ENCODE assay signal across 19 mouse cellular contexts in the genomic region with DNA sequence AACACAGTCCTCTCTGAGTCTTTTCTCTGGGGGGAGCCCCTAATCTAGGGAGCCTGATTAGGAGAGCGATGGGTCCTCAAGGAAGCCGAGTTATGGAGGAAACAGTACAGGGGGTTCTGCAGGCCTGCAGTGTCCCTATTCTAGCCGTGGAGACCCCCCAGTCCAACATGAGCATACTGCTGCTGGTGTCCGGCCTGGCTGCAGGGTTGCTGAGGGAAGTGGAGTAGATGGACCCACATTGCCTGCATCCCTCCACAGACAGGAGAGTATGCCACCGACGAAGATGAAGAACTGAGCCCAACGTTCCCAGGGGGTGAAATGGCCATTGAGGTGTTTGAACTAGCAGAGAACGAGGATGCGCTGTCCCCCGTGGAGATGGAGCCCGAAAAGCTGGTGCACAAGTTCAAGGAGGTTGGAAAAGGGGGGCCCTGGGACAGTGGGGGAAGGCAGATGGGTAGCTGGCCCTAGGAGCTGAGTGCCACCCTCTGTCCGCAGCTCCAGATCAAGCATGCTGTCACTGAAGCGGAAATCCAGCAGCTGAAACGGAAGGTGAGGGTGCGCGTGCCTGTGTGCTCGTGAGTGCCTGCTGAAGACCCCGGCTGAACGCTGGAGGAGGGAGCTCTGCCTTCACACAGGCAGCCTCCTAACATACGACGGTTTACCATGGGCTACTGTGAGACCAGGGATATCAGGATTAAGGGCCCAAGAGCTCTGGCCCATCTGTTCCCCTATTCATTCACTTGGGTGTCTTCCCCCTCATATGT. TPM values are rescaled to one million over a fixed set of nuclear protein-coding genes. Genes with fewer than 3 reads are reported as not detected.
DNase-seq lines count a peak whose midpoint lies in the region; ATAC-seq and TF ChIP-seq lines count a peak whose summit lies in the region.
"Had no signal": no experiment of that assay in that cellular context is flagged by ENCODE, and none has a peak within 500 bp of the region (broad histone marks: within the 10 kb centered on the region; RNA-seq: fewer than 3 reads in every experiment).

No protein-coding gene starts in this region.

- peaks cover 31% of the 10 kb centered on the region for H3K36me3 ChIP-seq in heart, embryonic 11.5 days (ENCODE audit: control insufficient read depth, insufficient read depth, low read length)
- peaks cover 34% of the 10 kb centered on the region for H3K36me3 ChIP-seq in liver, embryonic 14.5 days (replicated peaks; ENCODE audit: control insufficient read depth, insufficient read depth, low read depth)
- peaks cover 67% of the 10 kb centered on the region for H3K36me3 ChIP-seq in liver, embryonic 11.5 days (ENCODE audit: control insufficient read depth, insufficient read depth, low read length)
- peaks cover 96% of the 10 kb centered on the region for H3K36me3 ChIP-seq in G1E (replicated peaks)

- no peak for ATAC-seq in heart, embryonic 11.5 days (replicated peaks; ENCODE audit: insufficient number of reproducible peaks, low FRiP score, low TSS enrichment)
- no peak for ATAC-seq in liver, embryonic 14.5 days (ENCODE audit: insufficient read depth)
- no peak for ATAC-seq in liver, embryonic 11.5 days (replicated peaks; ENCODE audit: low FRiP score)
- ATAC-seq in G1E (ENCODE audit: extremely low read depth, insufficient number of reproducible peaks, low FRiP score, poor library complexity, severe bottlenecking) = no peak

- H3K27me3 ChIP-seq in heart, embryonic 11.5 days (ENCODE audit: control insufficient read depth, insufficient read depth, low read length) = no peaks in the 10 kb centered on the region
- no peaks in the 10 kb centered on the region for H3K27me3 ChIP-seq in liver, embryonic 14.5 days (ENCODE audit: control insufficient read depth, insufficient read depth, low read length)
- no peaks in the 10 kb centered on the region for H3K27me3 ChIP-seq in liver, embryonic 11.5 days (replicated peaks; ENCODE audit: control insufficient read depth, insufficient read depth, low read length)
- H3K27me3 ChIP-seq in G1E (ENCODE audit: insufficient read depth, low read length) = no peaks in the 10 kb centered on the region
- H3K27me3 ChIP-seq: intestine, embryonic 15.5 days; midbrain, embryonic 12.5 days; stomach, embryonic 15.5 days had no signal

- WGBS in heart, embryonic 11.5 days (ENCODE audit: insufficient replicate concordance) = 87% methylated on average over 21 of the region's 21 CpGs
- 82% methylated on average over 21 of the region's 21 CpGs for WGBS in liver, embryonic 14.5 days (ENCODE audit: insufficient replicate concordance)
- 87% methylated on average over 21 of the region's 21 CpGs for WGBS in liver, embryonic 11.5 days

- no peak overlapping the region for H3K4me3 ChIP-seq in heart, embryonic 11.5 days (ENCODE audit: low read depth, low read length)
- H3K4me3 ChIP-seq in liver, embryonic 14.5 days (ENCODE audit: insufficient read depth in 1 of 2, low read depth in 2 of 2, low read length in 2 of 2) = no peak overlapping the region
- no peak overlapping the region for H3K4me3 ChIP-seq in liver, embryonic 11.5 days (ENCODE audit: low read depth, low read length)
- H3K4me3 ChIP-seq in G1E (ENCODE audit: low read depth, low read length) = 0 out of 2 replicates have a peak overlapping the region, but pooled peaks have one; percentile 9
- H3K4me3 ChIP-seq: intestine, embryonic 15.5 days; midbrain, embryonic 12.5 days; stomach, embryonic 15.5 days had no signal

- 0 out of 2 replicates have a peak overlapping the region, but pooled peaks have one; percentile 39 for H3K9ac ChIP-seq in heart, embryonic 11.5 days (ENCODE audit: low read depth, low read length)
- peak overlapping the region; percentile 3; the same call in 1 of the 2 replicates for H3K9ac ChIP-seq in liver, embryonic 14.5 days (replicated peaks)
- no peak overlapping the region for H3K9ac ChIP-seq in liver, embryonic 11.5 days (ENCODE audit: low read depth, low read length)
- H3K9ac ChIP-seq: intestine, embryonic 15.5 days; stomach, embryonic 15.5 days had no signal

- no peak for TF ChIP-seq EP300 in liver, embryonic 14.5 days (IDR thresholded peaks at IDR 0.05; ENCODE audit: low read depth)

- H3K4me2 ChIP-seq in heart, embryonic 11.5 days = no peak overlapping the region
- no peak overlapping the region for H3K4me2 ChIP-seq in liver, embryonic 14.5 days (ENCODE audit: low read depth)
- no peak overlapping the region for H3K4me2 ChIP-seq in liver, embryonic 11.5 days
- H3K4me2 ChIP-seq: intestine, embryonic 15.5 days; stomach, embryonic 15.5 days had no signal

- peaks cover 52% of the 10 kb centered on the region for H3K4me1 ChIP-seq in heart, embryonic 11.5 days (ENCODE audit: control insufficient read depth, insufficient read depth, low read length)
- H3K4me1 ChIP-seq in liver, embryonic 14.5 days (replicated peaks; ENCODE audit: control insufficient read depth in 2 of 2, insufficient read depth in 2 of 2, low read length in 1 of 2) = peaks cover 31 to 50% of the 10 kb centered on the region in 2 experiments
- peaks cover 87% of the 10 kb centered on the region for H3K4me1 ChIP-seq in liver, embryonic 11.5 days (replicated peaks; ENCODE audit: control insufficient read depth, insufficient read depth, low read length)
- H3K4me1 ChIP-seq in G1E (ENCODE audit: insufficient read depth, low read depth, low read length) = peaks cover 99% of the 10 kb centered on the region

- no peaks in the 10 kb centered on the region for H3K9me3 ChIP-seq in heart, embryonic 11.5 days (replicated peaks; ENCODE audit: control insufficient read depth, low read length)
- H3K9me3 ChIP-seq in liver, embryonic 14.5 days (ENCODE audit: control insufficient read depth, low read length) = no peaks in the 10 kb centered on the region
- no peaks in the 10 kb centered on the region for H3K9me3 ChIP-seq in liver, embryonic 11.5 days (ENCODE audit: control insufficient read depth, low read length)
- no peaks in the 10 kb centered on the region for H3K9me3 ChIP-seq in G1E (replicated peaks)
- H3K9me3 ChIP-seq: intestine, embryonic 15.5 days; midbrain, embryonic 12.5 days; stomach, embryonic 15.5 days had no signal

- DNase-seq in cerebellum, adult 9-11 months = peak; percentile 67
- DNase-seq in cerebellum, postnatal 25 days = no peak
- no peak for DNase-seq in heart, adult 18-20 months
- no peak for DNase-seq in liver, embryonic 14.5 days (ENCODE audit: low read depth in 3 of 3, low spot score in 3 of 3)
- no peak for DNase-seq in liver, embryonic 11.5 days (ENCODE audit: low spot score)
- DNase-seq in G1E (ENCODE audit: low spot score) = no peak
- DNase-seq in right cerebral cortex, postnatal 4 days = no peak

- TF ChIP-seq CTCF in liver, embryonic 14.5 days (IDR thresholded peaks at IDR 0.05; ENCODE audit: low read depth) = no peak
- TF ChIP-seq CTCF in G1E (IDR thresholded peaks at IDR 0.05; ENCODE audit: low read depth, low read length) = no peak; the same call in 1 of the 2 replicates

- no peak overlapping the region for H3K27ac ChIP-seq in heart, embryonic 11.5 days (ENCODE audit: low read depth, low read length)
- H3K27ac ChIP-seq in liver, embryonic 14.5 days = peak overlapping the region; percentile 33; the same call in 1 of the 2 replicates
- H3K27ac ChIP-seq in liver, embryonic 11.5 days (ENCODE audit: low read depth, low read length) = no peak overlapping the region

RNA-seq across cellular contexts. Expression of a gene that starts 7.9 kb away (rescaled TPM):
- polyA plus RNA-seq in heart, embryonic 11.5 days (2014; fragmentation: Nextera tagmentation; extraction: Ambion mirVana) = 16.0 and 16.3 TPM in 2 replicates
- 1 to 10 TPM; 1.1 to 1.9 TPM for total RNA-seq in heart, adult 18-20 months (2021)
- polyA plus RNA-seq in liver, embryonic 14.5 days (2012; rRNA removed) = 33.1 and 41.9 TPM in 2 replicates
- polyA plus RNA-seq in liver, embryonic 14.5 days (2014; fragmentation: Nextera tagmentation; extraction: Ambion mirVana) = 24.7 and 34.2 TPM in 2 replicates
- polyA plus RNA-seq in liver, embryonic 11.5 days (2014; fragmentation: Nextera tagmentation; extraction: Ambion mirVana) = 55.8 and 57.8 TPM in 2 replicates
- total RNA-seq in G1E (2014; fragmentation: Nextera tagmentation) = 71.8 and 84.9 TPM in 2 replicates
- total RNA-seq in G1E (2017) = 26.1 and 30.0 TPM in 2 replicates
- polyA plus RNA-seq in G1E (2012) = 356 and 518 TPM in 2 replicates

RNA-seq across cellular contexts. Expression of a gene that starts 10.9 kb away (rescaled TPM):
- polyA plus RNA-seq in heart, embryonic 11.5 days (2014; fragmentation: Nextera tagmentation; extraction: Ambion mirVana) = 11.4 and 16.3 TPM in 2 replicates
- 10 to 100 TPM; 44.8 to 47.2 TPM for total RNA-seq in heart, adult 18-20 months (2021)
- 14.1 and 14.9 TPM in 2 replicates for polyA plus RNA-seq in liver, embryonic 14.5 days (2012; rRNA removed)
- polyA plus RNA-seq in liver, embryonic 14.5 days (2014; fragmentation: Nextera tagmentation; extraction: Ambion mirVana) = 8.8 and 10.4 TPM in 2 replicates
- 21.9 and 27.9 TPM in 2 replicates for polyA plus RNA-seq in liver, embryonic 11.5 days (2014; fragmentation: Nextera tagmentation; extraction: Ambion mirVana)
- total RNA-seq in G1E (2014; fragmentation: Nextera tagmentation) (87.8 and 117 TPM in 2 replicates), G1E (2017) (68.2 and 83.2 TPM in 2 replicates)
- 207 and 233 TPM in 2 replicates for polyA plus RNA-seq in G1E (2012)

RNA-seq across cellular contexts. Expression of a gene that starts 25.6 kb away (rescaled TPM):
- polyA plus RNA-seq in heart, embryonic 11.5 days (2014; fragmentation: Nextera tagmentation; extraction: Ambion mirVana) = 24.7 and 25.3 TPM in 2 replicates
- total RNA-seq in heart, adult 18-20 months (2021) = 100 to 1,000 TPM; 182 to 184 TPM
- polyA plus RNA-seq in liver, embryonic 14.5 days (2012; rRNA removed) = 0.04 TPM in 1 of 2 replicates, not detected in the other
- not detected in 2 replicates for polyA plus RNA-seq in liver, embryonic 14.5 days (2014; fragmentation: Nextera tagmentation; extraction: Ambion mirVana)
- 0.22 and 0.30 TPM in 2 replicates for polyA plus RNA-seq in liver, embryonic 11.5 days (2014; fragmentation: Nextera tagmentation; extraction: Ambion mirVana)
- total RNA-seq in G1E (2014; fragmentation: Nextera tagmentation) = not detected in 2 replicates
- 0.06 and 0.87 TPM in 2 replicates for total RNA-seq in G1E (2017)
- not detected in 2 replicates for polyA plus RNA-seq in G1E (2012)
- total RNA-seq: adrenal gland, postnatal 25 days; left cerebral cortex, postnatal 4 days had no signal
- polyA plus RNA-seq: intestine, embryonic 15.5 days; midbrain, embryonic 12.5 days had no signal

RNA-seq across cellular contexts. Expression of a gene that starts 34.4 kb away (rescaled TPM):
- 0.24 TPM in 1 of 2 replicates, not detected in the other for polyA plus RNA-seq in heart, embryonic 11.5 days (2014; fragmentation: Nextera tagmentation; extraction: Ambion mirVana)
- total RNA-seq in heart, adult 18-20 months (2021) = not detected
- polyA plus RNA-seq in liver, embryonic 14.5 days (2012; rRNA removed) = not detected in 2 replicates
- polyA plus RNA-seq in liver, embryonic 14.5 days (2014; fragmentation: Nextera tagmentation; extraction: Ambion mirVana) = not detected in 2 replicates
- not detected in 2 replicates for polyA plus RNA-seq in liver, embryonic 11.5 days (2014; fragmentation: Nextera tagmentation; extraction: Ambion mirVana)
- total RNA-seq in G1E (2014; fragmentation: Nextera tagmentation) (not detected in 2 replicates), G1E (2017) (not detected in 2 replicates)
- not detected in 2 replicates for polyA plus RNA-seq in G1E (2012)
- total RNA-seq: adrenal gland, postnatal 25 days; gastrocnemius, adult 18-20 months; heart, postnatal 36 days had no signal
- polyA plus RNA-seq: forebrain, embryonic 16.5 days; intestine, embryonic 15.5 days; kidney, embryonic 14.5 days; midbrain, embryonic 12.5 days; spleen, adult 2 months; stomach, embryonic 15.5 days; thymus, postnatal 0 days had no signal

RNA-seq across cellular contexts. Expression of a gene that starts 39.4 kb away (rescaled TPM):
- polyA plus RNA-seq in heart, embryonic 11.5 days (2014; fragmentation: Nextera tagmentation; extraction: Ambion mirVana) = 45.6 and 53.0 TPM in 2 replicates
- 100 to 1,000 TPM; 421 to 452 TPM for total RNA-seq in heart, adult 18-20 months (2021)
- 3.5 and 3.6 TPM in 2 replicates for polyA plus RNA-seq in liver, embryonic 14.5 days (2012; rRNA removed)
- 7.0 and 9.1 TPM in 2 replicates for polyA plus RNA-seq in liver, embryonic 14.5 days (2014; fragmentation: Nextera tagmentation; extraction: Ambion mirVana)
- 14.9 and 15.2 TPM in 2 replicates for polyA plus RNA-seq in liver, embryonic 11.5 days (2014; fragmentation: Nextera tagmentation; extraction: Ambion mirVana)
- total RNA-seq in G1E (2014; fragmentation: Nextera tagmentation) (40.3 and 46.1 TPM in 2 replicates), G1E (2017) (3.7 and 3.9 TPM in 2 replicates)
- polyA plus RNA-seq in G1E (2012) = 33.7 and 37.8 TPM in 2 replicates

Comparison
In these comparisons a context has a peak if more than half of its experiments do, and no peak if none do; other contexts are left out.
1. RNA of a gene that starts 25.6 kb away (polyA plus RNA-seq): 24.7 to 25.3 TPM in heart, embryonic 11.5 days; 0.22 to 0.30 TPM in liver, embryonic 11.5 days, 0.04 TPM in liver, embryonic 14.5 days and not detected in G1E; every median in the first group is over 10 times any median in the second.